Mouse (Mus musculus) neural tube, embryonic 13.5 days (tissue): ENCODE data around the gene Clybl. TPM values are rescaled to one million over a fixed set of nuclear protein-coding genes. Genes with fewer than 3 reads are reported as not detected.

Experiments used
- ATAC-seq: fragments of 200-750 bp; cut with Nextera tagmentation; 2 replicates; pipeline ENCODE4 v1.8.0; 2017; ENCODE audit warnings: low read depth, mild to moderate bottlenecking, moderate TSS enrichment, moderate library complexity
- H3K27ac ChIP-seq: fragments of 300-500 bp; sonication (generic); replicated peaks from 2 replicates; pipeline ENCODE4 v1.5.1; 2015; ENCODE audit warnings: moderate library complexity, mild to moderate bottlenecking, inconsistent platforms
- H3K27me3 ChIP-seq: fragments of 300-500 bp; sonication (generic); 2 replicates; pipeline ENCODE4 v1.6.1; 2015; ENCODE audit warnings: mild to moderate bottlenecking, inconsistent platforms
- H3K36me3 ChIP-seq: fragments of 300-500 bp; sonication (generic); 2 replicates; pipeline ENCODE4 v1.6.1; 2015; ENCODE audit warnings: mild to moderate bottlenecking, inconsistent platforms
- H3K4me1 ChIP-seq: fragments of 300-500 bp; sonication (generic); replicated peaks from 2 replicates; pipeline ENCODE4 v1.6.1; 2015; ENCODE audit warnings: inconsistent platforms
- H3K4me2 ChIP-seq: fragments of 300-500 bp; sonication (generic); 2 replicates; pipeline ENCODE4 v1.6.1; 2015; ENCODE audit warnings: inconsistent platforms, mild to moderate bottlenecking, moderate library complexity
- H3K4me3 ChIP-seq: fragments of 300-500 bp; sonication (generic); 2 replicates; pipeline ENCODE4 v1.5.1; 2015; ENCODE audit warnings: mild to moderate bottlenecking, inconsistent platforms
- H3K9ac ChIP-seq: fragments of 300-500 bp; sonication (generic); 2 replicates; pipeline ENCODE4 v1.6.1; 2015; ENCODE audit warnings: moderate library complexity, mild to moderate bottlenecking, inconsistent platforms
- H3K9me3 ChIP-seq: fragments of 300-500 bp; sonication (generic); 2 replicates; pipeline ENCODE4 v1.6.1; 2016; ENCODE audit warnings: inconsistent platforms
- WGBS: fragments of 180-500 bp; shearing (Covaris S2); methylation state at CpG from one replicate; pipeline ENCODE4 v1.1.7; 2015; 5-methylcytosine and 5-hydroxymethylcytosine counted together
- polyA plus RNA-seq: library from polyadenylated mRNA; unstranded; fragments of >200 nt; fragmentation: Nextera tagmentation; extraction: Ambion mirVana; gene quantifications from 2 replicates; pipeline ENCODE4 v1.2.1, GENCODE M21; 2015

The Clybl gene
- polyA plus RNA-seq, result 10.2 TPM in 2 replicates

DNA sequence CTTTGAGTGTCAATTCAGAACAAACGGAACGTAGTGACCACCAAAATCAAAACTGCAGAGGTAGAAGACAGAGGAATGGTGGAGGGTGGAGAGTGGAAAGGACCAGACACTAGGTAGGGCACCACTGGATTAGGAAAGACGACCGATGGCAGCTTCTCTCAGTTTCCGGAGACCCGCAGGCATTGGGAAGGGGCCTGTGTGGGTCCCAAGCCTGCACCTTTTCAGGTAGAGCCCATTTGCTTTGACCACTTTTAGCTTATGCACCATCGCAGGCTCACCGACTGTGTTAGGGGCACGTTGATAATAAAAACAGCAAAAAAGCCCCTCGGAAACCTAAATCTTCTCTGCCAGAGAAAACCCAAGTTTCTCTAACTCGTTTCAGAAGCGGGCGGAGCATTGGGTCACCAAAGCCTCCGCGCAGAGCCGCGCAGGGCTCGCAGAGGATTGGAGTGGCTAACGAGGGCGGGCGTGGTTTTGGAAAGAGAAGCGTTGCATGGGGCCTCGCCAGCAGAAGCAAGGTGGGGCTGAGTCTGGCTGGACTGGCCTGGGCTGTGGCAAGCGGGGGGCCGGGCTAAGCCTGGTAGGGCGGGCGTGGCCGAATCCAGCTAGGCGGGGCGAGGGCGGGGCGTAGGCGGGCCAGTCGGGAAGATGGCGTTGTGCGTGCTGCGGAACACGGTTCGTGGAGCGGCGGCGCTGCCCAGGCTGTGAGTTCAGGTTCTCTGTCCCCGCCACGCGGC lies at the start of gene Clybl:
Clybl (plus strand) TSS at position 627 of the 737 bp plus-strand sequence.
- Histone ChIP-seq H3K9ac (peak within 1 kb of the TSS; percentile 69), H3K27me3 (0 out of 2 replicates have a peak, but pooled peaks cover 3% of the 10 kb centered on the region), H3K4me3 (peak within 1 kb of the TSS; percentile 67), H3K36me3 (no peaks in the 10 kb centered on the region), H3K4me1 (peaks cover 3% of the 10 kb centered on the region; the same call in 1 of the 2 replicates), H3K9me3 (no peaks in the 10 kb centered on the region), H3K4me2 (peak within 1 kb of the TSS; percentile 64), H3K27ac (no peak within 1 kb of the TSS)
- peak; percentile 96 for ATAC-seq
- WGBS, result 5% methylated on average over 36 of the region's 45 CpGs

DNA sequence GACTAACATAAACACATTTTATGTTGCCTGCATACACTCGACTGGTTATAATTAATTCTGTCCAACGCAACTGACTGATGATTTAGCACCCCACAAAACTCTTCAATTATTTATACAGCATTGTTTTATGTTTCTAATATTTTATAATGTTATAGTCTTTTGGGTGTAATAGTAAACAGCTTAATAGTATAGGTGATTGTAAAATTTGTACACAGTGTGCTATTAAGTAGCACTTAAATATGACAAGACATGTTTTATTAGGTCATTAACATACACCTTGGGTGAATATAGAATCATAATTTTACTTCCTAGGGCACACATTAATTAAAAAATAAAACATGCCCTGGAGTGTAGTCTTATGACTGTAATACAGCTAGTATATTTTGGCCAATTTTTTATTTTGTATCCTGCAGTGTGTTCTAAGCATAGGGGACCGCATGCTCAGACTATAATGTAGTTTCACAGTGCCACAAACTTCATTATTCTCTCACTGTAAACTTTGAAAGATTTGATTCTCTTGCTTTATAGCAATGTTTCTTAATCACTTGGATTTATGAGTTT lies 45.1 kb upstream of the Clybl start:
- Histone ChIP-seq H3K36me3 (peaks cover 40% of the 10 kb centered on the region), H3K27me3 (no peaks in the 10 kb centered on the region), H3K4me3 (no peak overlapping the region), H3K27ac (no peak overlapping the region), H3K4me2 (no peak overlapping the region), H3K4me1 (no peaks in the 10 kb centered on the region), H3K9ac (no peak overlapping the region), H3K9me3 (no peaks in the 10 kb centered on the region)
- WGBS, result 73% methylated on average over 3 of the region's 3 CpGs
- peak; percentile 80 for ATAC-seq

DNA sequence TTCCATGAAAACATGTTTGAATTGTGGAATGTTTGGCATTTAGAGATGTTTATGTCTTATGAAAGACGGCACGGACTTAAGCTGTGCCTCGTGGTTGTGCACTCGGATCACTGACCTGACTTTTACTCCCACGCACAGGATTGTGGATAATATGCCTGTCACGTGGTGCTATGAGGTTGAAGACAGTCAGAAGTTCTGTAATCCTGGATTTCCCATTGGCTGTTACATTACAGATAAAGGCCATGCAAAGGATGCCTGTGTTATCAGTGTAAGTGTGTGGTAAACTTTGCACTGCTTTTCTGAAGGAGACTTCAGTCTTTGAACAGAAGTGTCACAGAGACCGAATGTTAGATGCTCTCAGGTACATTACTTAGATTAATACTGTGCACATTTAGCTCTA lies 44.3 kb upstream of the Clybl start:
- Histone ChIP-seq H3K36me3 (peaks cover 46% of the 10 kb centered on the region), H3K4me2 (no peak overlapping the region), H3K4me1 (no peaks in the 10 kb centered on the region), H3K27ac (no peak overlapping the region), H3K27me3 (no peaks in the 10 kb centered on the region), H3K9ac (no peak overlapping the region), H3K9me3 (no peaks in the 10 kb centered on the region), H3K4me3 (no peak overlapping the region)
- no peak for ATAC-seq
- 95% methylated on average over 7 of the region's 7 CpGs for WGBS

DNA sequence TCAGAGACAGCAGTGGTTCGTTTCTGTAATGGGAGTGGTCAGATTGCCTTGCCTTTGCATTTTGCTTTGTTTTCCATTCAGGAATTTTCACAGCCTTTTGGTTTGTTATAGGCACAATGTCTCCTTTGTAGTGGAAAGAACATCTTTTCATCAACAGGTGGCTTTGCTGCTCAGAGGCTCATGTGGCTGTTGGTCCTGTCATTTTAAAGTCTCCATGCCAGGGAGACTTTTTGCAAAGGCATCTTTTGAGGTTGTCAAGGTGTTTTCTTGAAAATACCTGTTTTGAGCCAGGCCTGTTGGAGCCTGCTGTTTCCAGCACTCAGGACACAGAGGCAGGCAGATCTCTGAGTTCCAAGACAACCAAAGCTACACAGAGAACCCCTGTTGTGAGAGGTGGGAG lies 41.4 kb upstream of the Clybl start:
- Histone ChIP-seq H3K4me2 (no peak overlapping the region), H3K27me3 (no peaks in the 10 kb centered on the region), H3K27ac (no peak overlapping the region), H3K4me1 (no peaks in the 10 kb centered on the region), H3K9me3 (no peaks in the 10 kb centered on the region), H3K9ac (no peak overlapping the region), H3K4me3 (no peak overlapping the region), H3K36me3 (peaks cover 67% of the 10 kb centered on the region)
- 48% methylated on average over 1 of the region's 1 CpGs for WGBS
- ATAC-seq, result no peak

DNA sequence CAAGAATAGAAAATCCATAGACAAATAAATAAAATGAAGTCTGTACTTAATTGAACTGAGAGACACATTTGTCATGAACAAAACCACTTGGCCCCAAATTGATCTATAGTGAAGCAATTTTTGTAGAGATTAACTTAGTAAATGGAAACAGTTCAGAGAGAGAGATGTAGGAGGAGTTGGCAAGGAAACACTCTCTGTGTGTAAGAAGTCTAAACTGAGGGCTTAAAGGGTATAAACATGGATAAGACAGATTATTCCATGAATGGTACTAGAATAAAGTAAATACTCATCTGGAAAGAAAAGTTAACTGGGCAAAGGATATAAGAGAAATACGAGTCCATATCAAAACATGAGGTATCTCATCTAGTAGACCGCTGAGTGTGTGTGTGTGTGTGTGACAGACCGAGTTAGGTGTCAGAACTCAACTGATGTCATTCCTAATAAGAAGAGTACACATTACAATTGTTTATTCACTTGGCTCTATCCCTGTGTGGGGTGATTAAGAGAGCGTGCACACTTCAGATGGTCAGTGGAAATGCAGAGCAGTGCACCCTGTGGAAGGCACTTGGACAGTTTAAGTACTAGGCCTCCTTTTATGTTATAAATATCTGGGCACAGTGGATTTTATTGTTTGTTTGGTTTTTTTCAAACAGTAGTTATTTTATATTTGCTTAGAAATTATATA lies 37.8 kb upstream of the Clybl start:
- H3K36me3 ChIP-seq, result peaks cover 86% of the 10 kb centered on the region
- H3K9ac ChIP-seq, result no peak overlapping the region
- ATAC-seq, result no peak
- no peaks in the 10 kb centered on the region for H3K27me3 ChIP-seq
- H3K4me3 ChIP-seq, result no peak overlapping the region
- H3K4me2 ChIP-seq, result no peak overlapping the region
- H3K9me3 ChIP-seq, result no peaks in the 10 kb centered on the region
- H3K27ac ChIP-seq, result no peak overlapping the region
- 96% methylated on average over 4 of the region's 4 CpGs for WGBS
- no peaks in the 10 kb centered on the region for H3K4me1 ChIP-seq

DNA sequence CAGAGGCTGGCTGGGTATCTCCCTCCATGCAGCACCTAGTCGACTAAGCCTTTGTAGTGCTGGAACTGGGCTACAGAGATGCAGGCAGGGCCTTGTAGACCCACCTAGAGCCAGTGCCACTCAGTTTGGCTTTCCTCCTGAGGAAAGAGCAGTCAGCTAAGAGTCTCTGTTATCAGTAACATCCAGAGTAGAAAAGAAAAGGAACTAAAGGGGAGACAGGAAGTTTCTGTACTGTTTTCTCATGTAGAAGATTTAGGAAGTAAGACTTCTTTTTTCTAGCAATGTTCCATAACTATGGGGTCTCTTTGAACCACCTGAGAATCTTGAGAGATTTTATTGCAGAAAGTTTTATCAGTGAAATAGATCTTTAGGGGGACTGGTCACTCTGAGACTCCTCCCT lies 36.1 kb upstream of the Clybl start:
- Histone ChIP-seq H3K4me1 (no peaks in the 10 kb centered on the region), H3K4me2 (no peak overlapping the region), H3K27ac (no peak overlapping the region), H3K36me3 (peaks cover 88% of the 10 kb centered on the region), H3K9ac (no peak overlapping the region), H3K4me3 (no peak overlapping the region), H3K9me3 (no peaks in the 10 kb centered on the region), H3K27me3 (no peaks in the 10 kb centered on the region)
- ATAC-seq, result no peak
- 86% methylated on average over 1 of the region's 1 CpGs for WGBS

DNA sequence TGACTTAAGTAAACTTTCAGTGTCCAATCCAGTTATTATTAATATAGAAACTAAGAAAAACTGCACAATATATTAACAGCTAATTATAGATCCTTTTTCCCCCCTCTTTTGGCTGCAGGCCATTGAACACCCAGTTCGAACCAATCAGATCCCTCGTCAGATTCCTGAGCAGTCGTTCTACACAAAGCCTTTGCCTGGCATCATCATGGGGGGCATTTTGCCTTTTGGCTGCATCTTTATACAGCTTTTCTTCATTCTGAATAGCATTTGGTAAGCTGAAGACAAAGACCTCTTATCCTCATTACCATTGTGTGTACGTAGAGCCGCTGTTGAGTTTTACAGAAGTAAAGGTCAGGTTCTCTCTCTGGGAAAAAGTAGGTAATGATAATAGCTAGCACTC lies 30.9 kb upstream of the Clybl start:
- no peak for ATAC-seq
- Histone ChIP-seq H3K4me1 (no peaks in the 10 kb centered on the region), H3K27me3 (no peaks in the 10 kb centered on the region), H3K36me3 (peaks cover 85% of the 10 kb centered on the region), H3K4me2 (no peak overlapping the region), H3K27ac (no peak overlapping the region), H3K9me3 (no peaks in the 10 kb centered on the region), H3K9ac (no peak overlapping the region), H3K4me3 (no peak overlapping the region)
- 64% methylated on average over 5 of the region's 5 CpGs for WGBS

DNA sequence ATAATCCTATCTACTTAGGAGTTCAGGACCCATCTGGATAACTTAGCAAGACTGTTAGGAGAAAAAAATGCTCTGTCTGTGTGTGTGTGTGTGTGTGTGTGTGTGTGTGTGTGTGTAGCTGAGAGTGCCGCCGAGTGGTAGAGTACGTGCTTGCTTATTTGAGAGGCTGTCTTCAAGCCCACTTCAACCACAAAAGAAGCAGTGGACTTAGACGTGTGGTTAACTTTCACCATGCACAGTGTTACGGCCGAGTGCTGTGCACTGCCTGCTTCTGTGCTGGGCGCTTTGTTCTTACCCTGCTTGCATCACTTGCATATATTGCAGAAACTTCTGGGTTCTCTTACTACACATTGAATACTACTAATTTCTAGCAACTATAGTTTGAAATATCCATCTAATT lies 23.8 kb upstream of the Clybl start:
- Histone ChIP-seq H3K36me3 (peaks cover 60% of the 10 kb centered on the region), H3K4me3 (no peak overlapping the region), H3K27me3 (no peaks in the 10 kb centered on the region), H3K4me1 (no peaks in the 10 kb centered on the region), H3K27ac (no peak overlapping the region), H3K9ac (no peak overlapping the region), H3K9me3 (no peaks in the 10 kb centered on the region), H3K4me2 (no peak overlapping the region)
- 90% methylated on average over 7 of the region's 7 CpGs for WGBS
- ATAC-seq, result no peak

DNA sequence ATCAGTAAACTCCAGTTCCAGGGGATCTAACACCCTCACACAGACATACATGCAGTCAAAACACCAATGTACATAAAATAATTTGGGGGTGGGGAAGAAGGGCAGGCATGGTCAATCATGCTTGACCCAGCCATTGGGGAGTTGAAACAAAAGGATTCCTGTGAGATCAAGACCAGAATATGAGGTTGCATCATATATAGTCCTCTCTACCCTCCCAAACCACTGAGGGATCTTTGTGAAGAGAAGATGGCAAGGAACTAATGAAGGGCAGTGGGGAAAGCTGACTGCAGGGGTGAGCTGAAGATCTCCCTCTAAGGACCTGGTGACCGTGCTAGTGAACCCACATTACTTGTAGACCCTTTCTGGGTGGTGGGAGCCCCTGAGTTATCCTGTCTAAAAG lies 20.6 kb upstream of the Clybl start:
- H3K27ac ChIP-seq, result no peak overlapping the region
- peaks cover 48% of the 10 kb centered on the region for H3K36me3 ChIP-seq
- no peaks in the 10 kb centered on the region for H3K4me1 ChIP-seq
- H3K9ac ChIP-seq, result no peak overlapping the region
- H3K9me3 ChIP-seq, result no peaks in the 10 kb centered on the region
- no peak overlapping the region for H3K4me3 ChIP-seq
- no peak overlapping the region for H3K4me2 ChIP-seq
- 95% methylated on average over 1 of the region's 1 CpGs for WGBS
- ATAC-seq, result no peak
- no peaks in the 10 kb centered on the region for H3K27me3 ChIP-seq

DNA sequence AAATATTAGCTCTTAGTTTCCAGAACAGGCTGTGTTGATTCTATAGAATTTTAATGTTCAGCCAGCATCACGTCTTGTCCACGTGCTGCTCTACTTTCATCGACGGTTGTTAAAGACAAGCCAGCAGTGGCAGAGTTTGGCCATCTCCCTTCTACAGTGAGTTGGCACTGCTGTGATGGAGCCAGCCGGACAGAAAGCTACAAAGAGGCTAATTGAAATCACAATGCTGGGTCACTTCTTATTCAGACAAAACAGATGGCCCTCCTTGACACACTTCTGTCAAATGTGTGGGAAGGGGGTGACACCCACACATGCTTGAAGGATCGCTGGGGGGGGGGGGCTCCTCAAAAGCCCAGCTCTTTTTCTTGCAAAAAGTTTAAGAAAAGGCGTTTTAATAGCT lies 12.6 kb upstream of the Clybl start:
- no peaks in the 10 kb centered on the region for H3K9me3 ChIP-seq
- H3K27me3 ChIP-seq, result no peaks in the 10 kb centered on the region
- no peak for ATAC-seq
- H3K27ac ChIP-seq, result no peak overlapping the region
- peaks cover 7% of the 10 kb centered on the region for H3K36me3 ChIP-seq
- no peak overlapping the region for H3K4me2 ChIP-seq
- WGBS, result 61% methylated on average over 7 of the region's 7 CpGs
- no peak overlapping the region for H3K4me3 ChIP-seq
- no peak overlapping the region for H3K9ac ChIP-seq
- H3K4me1 ChIP-seq, result peaks cover 11% of the 10 kb centered on the region

DNA sequence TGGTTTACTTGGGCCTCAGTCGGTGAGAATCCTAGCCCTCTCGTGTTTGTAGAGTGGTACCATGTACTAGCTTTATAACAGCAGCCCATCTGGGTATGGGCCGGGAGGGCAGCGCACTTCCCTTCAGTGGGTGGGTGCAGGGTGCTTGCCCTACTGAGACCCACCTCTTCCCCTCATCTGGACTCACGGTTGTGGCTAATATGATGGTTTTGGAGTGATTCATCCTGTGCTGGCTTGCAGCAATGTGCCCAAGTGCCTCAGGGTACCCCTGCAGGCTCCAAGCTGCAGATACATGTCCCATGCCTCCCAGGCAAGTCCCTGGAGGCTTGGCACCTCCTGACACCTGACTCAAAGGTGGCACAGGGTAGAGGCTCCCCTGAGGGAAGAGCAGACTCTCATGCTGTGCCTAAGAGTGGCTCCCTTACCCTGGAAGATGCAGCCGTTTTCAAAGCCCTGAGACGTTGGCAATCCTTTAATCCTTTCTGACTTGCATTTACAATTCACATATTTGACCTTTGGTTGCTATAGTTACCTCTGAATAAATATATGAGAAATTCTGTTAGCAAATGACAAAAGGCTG lies 11.2 kb upstream of the Clybl start:
- Histone ChIP-seq H3K9ac (no peak overlapping the region), H3K27me3 (no peaks in the 10 kb centered on the region), H3K4me1 (peaks cover 11% of the 10 kb centered on the region), H3K9me3 (no peaks in the 10 kb centered on the region), H3K36me3 (no peaks in the 10 kb centered on the region), H3K4me2 (no peak overlapping the region), H3K27ac (no peak overlapping the region), H3K4me3 (no peak overlapping the region)
- no peak for ATAC-seq
- WGBS, result 75% methylated on average over 7 of the region's 7 CpGs

DNA sequence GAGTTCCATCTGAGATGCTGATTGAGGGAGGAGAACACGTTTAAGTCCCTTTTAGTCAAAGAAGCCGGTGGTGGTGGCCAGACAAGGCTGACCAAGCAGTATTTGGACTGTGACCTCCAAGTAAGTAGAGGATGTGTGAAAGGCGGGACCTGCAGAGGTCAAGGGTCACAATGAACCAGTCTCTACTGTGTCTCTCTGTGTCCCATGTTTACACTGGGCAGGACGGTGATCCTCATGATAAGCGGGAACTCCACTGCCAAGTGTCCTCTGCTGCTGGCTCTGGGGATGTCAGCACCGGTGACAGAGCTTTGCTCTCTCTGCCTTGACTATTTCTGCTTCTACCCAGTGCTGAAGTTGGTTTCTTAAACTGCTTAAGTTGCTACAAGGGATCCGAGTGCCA lies 10.5 kb upstream of the Clybl start:
- H3K27ac ChIP-seq, result no peak overlapping the region
- no peaks in the 10 kb centered on the region for H3K9me3 ChIP-seq
- no peak overlapping the region for H3K9ac ChIP-seq
- H3K4me2 ChIP-seq, result no peak overlapping the region
- WGBS, result 87% methylated on average over 7 of the region's 7 CpGs
- ATAC-seq, result no peak
- no peak overlapping the region for H3K4me3 ChIP-seq
- H3K36me3 ChIP-seq, result no peaks in the 10 kb centered on the region
- H3K4me1 ChIP-seq, result peaks cover 11% of the 10 kb centered on the region
- no peaks in the 10 kb centered on the region for H3K27me3 ChIP-seq
